Mouse (Mus musculus) hematopoietic multipotent progenitor cell, adult 10-12 weeks (in vitro differentiated cells): ENCODE measurements around the gene Svip. TPM values are rescaled to one million over a fixed set of nuclear protein-coding genes. Genes with fewer than 3 reads are reported as not detected.

Experiments
- polyA plus RNA-seq: library from polyadenylated mRNA; stranded (reverse); fragments of >175 nt; gene quantifications from 2 replicates; pipeline ENCODE4 v1.2.3, GENCODE M21; 2012; ENCODE audit warnings: low replicate concordance

The Svip gene
- polyA plus RNA-seq, result 22.7 and 23.2 TPM in 2 replicates

DNA sequence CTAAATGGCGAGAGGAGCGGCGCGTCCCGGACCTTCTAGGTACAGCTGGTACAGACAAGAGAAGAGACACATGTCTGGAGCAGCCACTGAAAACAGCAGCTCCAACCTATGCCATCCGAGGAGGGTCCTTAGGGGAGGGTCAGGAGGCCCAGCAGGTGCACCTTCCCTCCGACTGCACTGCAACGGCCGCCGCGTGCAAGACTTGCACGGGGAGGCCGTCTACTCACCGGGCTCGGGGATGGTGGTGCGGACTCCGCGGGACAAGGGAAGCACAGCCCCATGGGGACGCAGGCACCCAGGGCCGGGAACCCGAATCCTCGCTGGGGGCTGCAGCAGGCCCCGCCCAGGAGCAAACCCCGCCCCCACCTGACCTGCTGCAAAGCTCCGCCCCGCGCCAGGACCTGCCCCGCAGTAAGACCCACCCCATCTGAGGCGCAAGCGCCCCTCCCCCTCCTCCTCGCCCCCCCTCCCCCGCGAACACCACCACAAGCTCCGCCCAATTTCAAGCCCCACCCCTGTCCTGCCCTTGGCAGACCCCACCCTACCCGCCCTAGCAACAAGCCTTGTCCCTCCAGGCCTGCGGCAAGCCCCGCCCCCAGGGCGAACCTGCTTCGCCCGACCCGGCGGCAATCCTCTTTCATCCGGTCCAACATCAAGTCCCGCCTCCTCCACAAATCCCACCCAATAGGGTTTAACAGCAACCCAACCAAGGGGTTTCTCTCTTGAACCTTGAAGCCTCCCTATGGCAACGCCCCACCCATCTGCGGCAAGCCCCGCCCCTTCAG, at the start of gene Svip:
Svip (minus strand) TSS at position 508 of the 785 bp plus-strand sequence.

DNA sequence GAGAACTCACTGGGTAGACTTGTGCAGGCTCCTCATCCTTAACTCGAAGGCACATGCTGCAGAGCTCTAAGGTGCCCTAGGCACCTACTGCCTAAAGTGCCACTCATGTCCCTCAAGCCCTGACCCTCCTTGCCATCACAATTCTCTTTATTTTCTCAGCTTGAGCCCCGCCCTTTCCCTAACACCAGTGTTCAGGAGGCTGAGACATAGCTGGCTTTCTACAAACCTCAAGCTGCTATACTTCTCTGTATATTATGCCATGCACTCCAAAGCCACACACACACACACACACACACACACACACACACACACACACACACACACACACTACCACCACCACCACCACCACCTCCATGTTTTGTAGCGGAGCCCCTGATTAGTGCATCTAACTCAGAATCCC, 9.8 kb upstream of the Svip start, which contains the start of gene 1700015G11Rik:
1700015G11Rik (minus strand) TSS at position 101 of the 400 bp plus-strand sequence.

Other genes starting within 250 kb of the Svip start
- gene Gas2, start 144.0 kb downstream of the Svip start, polyA plus RNA-seq, result 0.75 and 1.1 TPM in 2 replicates
- 4.9 and 8.4 TPM in 2 replicates for gene Fancf, start 143.8 kb downstream of the Svip start, polyA plus RNA-seq
- gene 1700015G11Rik, start 9.7 kb upstream of the Svip start, polyA plus RNA-seq, result not detected in 2 replicates